ENCODE assay signal across 21 mouse cellular contexts in genomic region chr2:28902291-28902690, GRCm38 (mm10). TPM values are rescaled to one million over a fixed set of nuclear protein-coding genes. Genes with fewer than 3 reads are reported as not detected.
"Had no signal": no experiment of that assay in that cellular context is flagged by ENCODE, and none has a peak within 500 bp of the region (broad histone marks: within the 10 kb centered on the region; RNA-seq: fewer than 3 reads in every experiment).

No protein-coding gene starts in this region.

- H3K9ac ChIP-seq: neural tube, embryonic 13.5 days; neural tube, embryonic 15.5 days; stomach, embryonic 15.5 days had no signal

- H3K9me3 ChIP-seq: neural tube, embryonic 13.5 days; neural tube, embryonic 15.5 days; stomach, embryonic 15.5 days had no signal

- H3K4me2 ChIP-seq: neural tube, embryonic 13.5 days; neural tube, embryonic 15.5 days; stomach, embryonic 15.5 days had no signal

- H3K4me3 ChIP-seq: neural tube, embryonic 13.5 days; neural tube, embryonic 15.5 days; stomach, embryonic 15.5 days had no signal

- DNase-seq: retina, postnatal 1 day; right cerebral cortex, adult 18-20 months; right cerebral cortex, postnatal 14 days; right cerebral cortex, postnatal 25 days; right cerebral cortex, postnatal 4 days; spleen, adult 18-20 months; thymus, adult 18-20 months; thymus, adult 2 months; thymus, postnatal 14 days; thymus, postnatal 25 days; thymus, postnatal 36 days; thymus, postnatal 4 days had no signal

- H3K27ac ChIP-seq: neural tube, embryonic 13.5 days; neural tube, embryonic 15.5 days; stomach, embryonic 15.5 days; stomach, postnatal 0 days had no signal

- H3K4me1 ChIP-seq: neural tube, embryonic 15.5 days; stomach, embryonic 15.5 days had no signal

RNA-seq across cellular contexts. Expression of gene Barhl1, which starts 14.2 kb away (rescaled TPM):
- total RNA-seq: neutrophil, adult 5-6 weeks had no signal
- polyA plus RNA-seq: small intestine, adult 2 months; stomach, embryonic 16.5 days; stomach, postnatal 0 days; thymus, postnatal 0 days; urinary bladder, adult 2 months had no signal
